Mouse (Mus musculus) NIH3T3 (cell line): Measurements from ENCODE around the gene Pcare.

ENCODE experiments used
- DNase-seq: peaks from one replicate; pipeline ENCODE4 v3.0.0-alpha.2; 2012; ENCODE audit warnings: low read depth

Gene Pcare

GRCm38 (mm10) chr17:71721019-71721418 lies 31.7 kb downstream of the Pcare start:
- no peak for DNase-seq

- DNase-seq: no peak
Observed at GRCm38 (mm10) chr17:71720434-71720833, 32.3 kb downstream of the Pcare start.

GRCm38 (mm10) chr17:71717881-71718625 lies 34.6 kb downstream of the Pcare start:
- no peak for DNase-seq

GRCm38 (mm10) chr17:71715034-71715433 lies 37.7 kb downstream of the Pcare start:
- DNase-seq: no peak

- DNase-seq: no peak
Observed at GRCm38 (mm10) chr17:71712279-71712678, 40.4 kb downstream of the Pcare start.

- no peak for DNase-seq
Observed at GRCm38 (mm10) chr17:71707715-71708114, 45.0 kb downstream of the Pcare start.

GRCm38 (mm10) chr17:71705550-71706480 lies 46.9 kb downstream of the Pcare start:
- no peak for DNase-seq

GRCm38 (mm10) chr17:71705113-71705512 lies 47.6 kb downstream of the Pcare start:
- DNase-seq: no peak

- no peak for DNase-seq
Observed at GRCm38 (mm10) chr17:71698619-71698956, 54.1 kb downstream of the Pcare start.

- DNase-seq: peak; percentile 69
Observed at GRCm38 (mm10) chr17:71697896-71698618, 54.6 kb downstream of the Pcare start.

- no peak for DNase-seq
Observed at GRCm38 (mm10) chr17:71696396-71696795, 56.3 kb downstream of the Pcare start.

- no peak for DNase-seq
Observed at GRCm38 (mm10) chr17:71695716-71696315, 56.9 kb downstream of the Pcare start.

GRCm38 (mm10) chr17:71695151-71695550 lies 57.5 kb downstream of the Pcare start:
- no peak for DNase-seq

- no peak for DNase-seq
Observed at GRCm38 (mm10) chr17:71693780-71694179, 58.9 kb downstream of the Pcare start.
